Mouse (Mus musculus): ENCODE data around the gene H2afz. TPM values are rescaled to one million over a fixed set of nuclear protein-coding genes. Genes with fewer than 3 reads are reported as not detected.
"Not testable (repeated sequence)": the region's sequence is repeated elsewhere in the genome, so short reads cannot be mapped to it uniquely, and the experiment has no call there.

Gene H2afz
- polyA plus RNA-seq, 1 experiment from 2014 or later: 1,370 TPM

- no peak overlapping the region for H3K4me3 ChIP-seq (ENCODE audit: low read depth, low read length)
- H3K4me1 ChIP-seq (ENCODE audit: control insufficient read depth, insufficient read depth, low read length): no peaks in the 10 kb centered on the region
- no peak for ATAC-seq (replicated peaks; ENCODE audit: insufficient number of reproducible peaks, low FRiP score, low TSS enrichment)
- no peak overlapping the region for H3K9ac ChIP-seq (ENCODE audit: low read depth, low read length)
- no peaks in the 10 kb centered on the region for H3K27me3 ChIP-seq (ENCODE audit: control insufficient read depth, insufficient read depth, low read length)
- H3K27ac ChIP-seq (ENCODE audit: low read depth, low read length): peak overlapping the region; percentile 46; the same call in 1 of the 2 replicates
- WGBS (ENCODE audit: insufficient replicate concordance): 74% methylated on average over 1 of the region's 1 CpGs
- no peaks in the 10 kb centered on the region for H3K9me3 ChIP-seq (replicated peaks; ENCODE audit: control insufficient read depth, low read length)
- no peak overlapping the region for H3K4me2 ChIP-seq
- no peaks in the 10 kb centered on the region for H3K36me3 ChIP-seq (ENCODE audit: control insufficient read depth, insufficient read depth, low read length)
Measured at GRCm38 (mm10) chr3:137836543-137836942, 27.7 kb upstream of the H2afz start.

DNA sequence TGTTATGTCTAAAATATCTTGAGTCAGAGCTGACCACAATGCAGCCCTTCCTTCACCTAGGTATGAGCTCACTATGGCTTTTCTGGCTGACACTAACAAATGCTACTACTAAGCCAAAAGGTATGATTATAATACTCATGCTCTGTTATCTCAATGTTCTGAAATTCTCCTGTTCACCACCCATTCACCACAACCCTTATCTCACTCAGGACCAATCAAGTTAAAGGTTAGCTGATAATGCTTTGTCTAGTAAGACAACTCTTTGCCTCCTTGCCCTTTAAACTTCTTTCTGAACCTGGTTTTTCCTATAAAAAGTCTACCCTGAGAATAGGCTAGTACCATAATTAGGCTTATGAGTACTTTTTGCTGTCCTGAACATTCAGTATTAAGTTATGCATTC, 26.1 kb upstream of the H2afz start:
- H3K9me3 ChIP-seq (replicated peaks; ENCODE audit: control insufficient read depth, low read length): no peaks in the 10 kb centered on the region
- no peaks in the 10 kb centered on the region for H3K36me3 ChIP-seq (ENCODE audit: control insufficient read depth, insufficient read depth, low read length)
- H3K4me2 ChIP-seq: no peak overlapping the region
- H3K27me3 ChIP-seq (ENCODE audit: control insufficient read depth, insufficient read depth, low read length): no peaks in the 10 kb centered on the region
- no peak overlapping the region for H3K9ac ChIP-seq (ENCODE audit: low read depth, low read length)
- H3K27ac ChIP-seq (ENCODE audit: low read depth, low read length): no peak overlapping the region
- no peaks in the 10 kb centered on the region for H3K4me1 ChIP-seq (ENCODE audit: control insufficient read depth, insufficient read depth, low read length)
- no peak overlapping the region for H3K4me3 ChIP-seq (ENCODE audit: low read depth, low read length)
- no peak for ATAC-seq (replicated peaks; ENCODE audit: insufficient number of reproducible peaks, low FRiP score, low TSS enrichment)

GRCm38 (mm10) chr3:137842944-137843343, 21.3 kb upstream of the H2afz start:
- Histone ChIP-seq H3K9ac (ENCODE audit: low read depth, low read length) (no peak overlapping the region), H3K4me2 (no peak overlapping the region), H3K27me3 (ENCODE audit: control insufficient read depth, insufficient read depth, low read length) (no peaks in the 10 kb centered on the region), H3K27ac (ENCODE audit: low read depth, low read length) (no peak overlapping the region), H3K9me3 (replicated peaks; ENCODE audit: control insufficient read depth, low read length) (no peaks in the 10 kb centered on the region), H3K4me1 (ENCODE audit: control insufficient read depth, insufficient read depth, low read length) (no peaks in the 10 kb centered on the region), H3K36me3 (ENCODE audit: control insufficient read depth, insufficient read depth, low read length) (no peaks in the 10 kb centered on the region), H3K4me3 (ENCODE audit: low read depth, low read length) (no peak overlapping the region)
- WGBS (ENCODE audit: insufficient replicate concordance): 81% methylated on average over 1 of the region's 1 CpGs
- no peak for ATAC-seq (replicated peaks; ENCODE audit: insufficient number of reproducible peaks, low FRiP score, low TSS enrichment)

- ATAC-seq (replicated peaks; ENCODE audit: insufficient number of reproducible peaks, low FRiP score, low TSS enrichment): no peak
- Histone ChIP-seq H3K27me3 (ENCODE audit: control insufficient read depth, insufficient read depth, low read length) (no peaks in the 10 kb centered on the region), H3K9me3 (replicated peaks; ENCODE audit: control insufficient read depth, low read length) (no peaks in the 10 kb centered on the region), H3K4me1 (ENCODE audit: control insufficient read depth, insufficient read depth, low read length) (no peaks in the 10 kb centered on the region), H3K36me3 (ENCODE audit: control insufficient read depth, insufficient read depth, low read length) (no peaks in the 10 kb centered on the region), H3K9ac (ENCODE audit: low read depth, low read length) (no peak overlapping the region), H3K27ac (ENCODE audit: low read depth, low read length) (no peak overlapping the region), H3K4me2 (no peak overlapping the region), H3K4me3 (ENCODE audit: low read depth, low read length) (no peak overlapping the region)
- WGBS (ENCODE audit: insufficient replicate concordance): 80% methylated on average over 3 of the region's 3 CpGs
Measured at GRCm38 (mm10) chr3:137844263-137844662, 20.0 kb upstream of the H2afz start.

- Histone ChIP-seq H3K36me3 (ENCODE audit: control insufficient read depth, insufficient read depth, low read length) (no peaks in the 10 kb centered on the region), H3K27me3 (ENCODE audit: control insufficient read depth, insufficient read depth, low read length) (no peaks in the 10 kb centered on the region), H3K27ac (ENCODE audit: low read depth, low read length) (no peak overlapping the region), H3K9ac (ENCODE audit: low read depth, low read length) (no peak overlapping the region), H3K9me3 (replicated peaks; ENCODE audit: control insufficient read depth, low read length) (no peaks in the 10 kb centered on the region), H3K4me3 (ENCODE audit: low read depth, low read length) (no peak overlapping the region), H3K4me1 (ENCODE audit: control insufficient read depth, insufficient read depth, low read length) (no peaks in the 10 kb centered on the region), H3K4me2 (no peak overlapping the region)
- 72% methylated on average over 5 of the region's 5 CpGs for WGBS (ENCODE audit: insufficient replicate concordance)
- no peak for ATAC-seq (replicated peaks; ENCODE audit: insufficient number of reproducible peaks, low FRiP score, low TSS enrichment)
Measured at GRCm38 (mm10) chr3:137846552-137846951, 17.7 kb upstream of the H2afz start.

GRCm38 (mm10) chr3:137848354-137848753, 15.9 kb upstream of the H2afz start:
- no peak overlapping the region for H3K9ac ChIP-seq (ENCODE audit: low read depth, low read length)
- H3K4me1 ChIP-seq (ENCODE audit: control insufficient read depth, insufficient read depth, low read length): no peaks in the 10 kb centered on the region
- H3K4me2 ChIP-seq: no peak overlapping the region
- H3K4me3 ChIP-seq (ENCODE audit: low read depth, low read length): no peak overlapping the region
- H3K9me3 ChIP-seq (replicated peaks; ENCODE audit: control insufficient read depth, low read length): no peaks in the 10 kb centered on the region
- no peaks in the 10 kb centered on the region for H3K27me3 ChIP-seq (ENCODE audit: control insufficient read depth, insufficient read depth, low read length)
- no peak overlapping the region for H3K27ac ChIP-seq (ENCODE audit: low read depth, low read length)
- H3K36me3 ChIP-seq (ENCODE audit: control insufficient read depth, insufficient read depth, low read length): no peaks in the 10 kb centered on the region
- ATAC-seq (replicated peaks; ENCODE audit: insufficient number of reproducible peaks, low FRiP score, low TSS enrichment): no peak
- WGBS (ENCODE audit: insufficient replicate concordance): 85% methylated on average over 9 of the region's 9 CpGs

DNA sequence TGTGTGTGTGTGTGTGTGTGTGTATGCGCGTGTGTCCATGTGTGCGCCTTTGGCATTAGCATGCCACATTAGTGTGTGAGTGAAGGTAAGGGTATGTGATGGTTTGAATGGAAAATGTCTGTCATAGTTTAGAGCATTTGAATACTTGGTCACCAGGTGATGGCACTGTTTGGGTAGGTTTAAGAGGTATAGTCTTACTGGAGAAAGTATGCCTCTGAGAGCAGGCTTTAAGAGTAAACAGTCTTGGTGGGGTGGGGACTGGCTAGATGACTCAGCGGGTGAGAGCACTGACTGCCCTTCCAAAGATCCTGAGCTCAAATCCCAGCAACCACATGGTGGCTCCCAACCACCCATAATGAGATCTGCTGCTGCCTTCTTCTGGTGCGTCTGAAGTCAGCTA, 14.6 kb upstream of the H2afz start:
- H3K36me3 ChIP-seq (ENCODE audit: control insufficient read depth, insufficient read depth, low read length): no peaks in the 10 kb centered on the region
- no peaks in the 10 kb centered on the region for H3K9me3 ChIP-seq (replicated peaks; ENCODE audit: control insufficient read depth, low read length)
- H3K4me3 ChIP-seq (ENCODE audit: low read depth, low read length): no peak overlapping the region
- H3K27me3 ChIP-seq (ENCODE audit: control insufficient read depth, insufficient read depth, low read length): no peaks in the 10 kb centered on the region
- H3K9ac ChIP-seq (ENCODE audit: low read depth, low read length): no peak overlapping the region
- no peak overlapping the region for H3K27ac ChIP-seq (ENCODE audit: low read depth, low read length)
- H3K4me2 ChIP-seq: no peak overlapping the region
- ATAC-seq (replicated peaks; ENCODE audit: insufficient number of reproducible peaks, low FRiP score, low TSS enrichment): no peak
- H3K4me1 ChIP-seq (ENCODE audit: control insufficient read depth, insufficient read depth, low read length): no peaks in the 10 kb centered on the region
- 86% methylated on average over 5 of the region's 5 CpGs for WGBS (ENCODE audit: insufficient replicate concordance)

- Histone ChIP-seq H3K4me1 (ENCODE audit: control insufficient read depth, insufficient read depth, low read length) (no peaks in the 10 kb centered on the region), H3K9ac (ENCODE audit: low read depth, low read length) (no peak overlapping the region), H3K4me3 (ENCODE audit: low read depth, low read length) (no peak overlapping the region), H3K4me2 (no peak overlapping the region), H3K27me3 (ENCODE audit: control insufficient read depth, insufficient read depth, low read length) (no peaks in the 10 kb centered on the region), H3K36me3 (ENCODE audit: control insufficient read depth, insufficient read depth, low read length) (no peaks in the 10 kb centered on the region), H3K27ac (ENCODE audit: low read depth, low read length) (no peak overlapping the region), H3K9me3 (replicated peaks; ENCODE audit: control insufficient read depth, low read length) (no peaks in the 10 kb centered on the region)
- no peak for ATAC-seq (replicated peaks; ENCODE audit: insufficient number of reproducible peaks, low FRiP score, low TSS enrichment)
- 84% methylated on average over 2 of the region's 2 CpGs for WGBS (ENCODE audit: insufficient replicate concordance)
Measured at GRCm38 (mm10) chr3:137851196-137851595, 13.1 kb upstream of the H2afz start.

DNA sequence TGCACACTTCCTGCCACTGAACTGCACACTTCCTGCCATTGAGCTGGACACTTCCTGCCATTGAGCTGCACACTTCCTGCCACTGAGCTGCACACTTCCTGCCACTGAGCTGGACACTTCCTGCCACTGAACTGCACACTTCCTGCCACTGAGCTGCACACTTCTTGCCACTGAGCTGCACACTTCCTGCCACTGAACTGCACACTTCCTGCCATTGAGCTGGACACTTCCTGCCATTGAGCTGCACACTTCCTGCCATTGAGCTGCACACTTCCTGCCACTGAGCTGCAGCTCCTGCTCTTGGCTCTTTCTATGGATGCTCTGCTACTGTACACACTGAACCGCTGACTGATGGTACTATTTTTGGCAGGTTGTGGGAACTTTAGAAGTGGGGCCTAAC, 11.3 kb upstream of the H2afz start:
- not testable (repeated sequence) for H3K4me2 ChIP-seq; H3K4me3 ChIP-seq (ENCODE audit: low read depth, low read length); H3K4me1 ChIP-seq (ENCODE audit: control insufficient read depth, insufficient read depth, low read length); H3K36me3 ChIP-seq (ENCODE audit: control insufficient read depth, insufficient read depth, low read length); H3K27me3 ChIP-seq (ENCODE audit: control insufficient read depth, insufficient read depth, low read length); ATAC-seq (replicated peaks; ENCODE audit: insufficient number of reproducible peaks, low FRiP score, low TSS enrichment); H3K9ac ChIP-seq (ENCODE audit: low read depth, low read length); H3K27ac ChIP-seq (ENCODE audit: low read depth, low read length); H3K9me3 ChIP-seq (replicated peaks; ENCODE audit: control insufficient read depth, low read length)
- WGBS (ENCODE audit: insufficient replicate concordance): 76% methylated on average over 1 of the region's 1 CpGs

All from heart, embryonic 11.5 days (tissue).